Mouse (Mus musculus) lung, adult 2 months (tissue): ENCODE data around the gene Ccdc63. TPM values are rescaled to one million over a fixed set of nuclear protein-coding genes. Genes with fewer than 3 reads are reported as not detected.

Experiments used
- DNase-seq: peaks from one replicate; pipeline ENCODE4 v3.0.0; 2022
- H3K4me1 ChIP-seq: fragments of 200-500 bp; 2 replicates; pipeline ENCODE4 v1.6.1; 2011; ENCODE audit warnings: low read length; ENCODE audit not compliant: control insufficient read depth, insufficient read depth
- H3K4me3 ChIP-seq: fragments of 200-500 bp; replicated peaks from 2 replicates; pipeline ENCODE3; 2011; ENCODE audit warnings: low read depth, mild to moderate bottlenecking, control low read depth, low read length; ENCODE audit errors: extremely low read depth
- CTCF ChIP-seq: fragments of 200-500 bp; IDR thresholded peaks from 2 replicates; pipeline ENCODE4 v1.5.1; 2011; ENCODE audit warnings: mild to moderate bottlenecking, low read length, control low read depth; ENCODE audit not compliant: insufficient read depth
- POLR2A ChIP-seq: fragments of 200-500 bp; IDR thresholded peaks from 2 replicates; pipeline ENCODE4 v1.6.1; 2011; ENCODE audit warnings: low read depth, mild to moderate bottlenecking, control low read depth, low read length, borderline replicate concordance; ENCODE audit errors: extremely low read depth
- WGBS: fragments of 180-500 bp; shearing (Covaris S2); methylation state at CpG from one replicate; pipeline ENCODE4 v1.1.7; 2018; 5-methylcytosine and 5-hydroxymethylcytosine counted together
- polyA plus RNA-seq: library from polyadenylated mRNA; depleted of rRNA; stranded (reverse); fragments of >200 nt; gene quantifications from 2 replicates; pipeline ENCODE4 v1.2.3, GENCODE M21; 2012

Gene Ccdc63
- polyA plus RNA-seq, 1 experiment: 0.27 TPM

DNA sequence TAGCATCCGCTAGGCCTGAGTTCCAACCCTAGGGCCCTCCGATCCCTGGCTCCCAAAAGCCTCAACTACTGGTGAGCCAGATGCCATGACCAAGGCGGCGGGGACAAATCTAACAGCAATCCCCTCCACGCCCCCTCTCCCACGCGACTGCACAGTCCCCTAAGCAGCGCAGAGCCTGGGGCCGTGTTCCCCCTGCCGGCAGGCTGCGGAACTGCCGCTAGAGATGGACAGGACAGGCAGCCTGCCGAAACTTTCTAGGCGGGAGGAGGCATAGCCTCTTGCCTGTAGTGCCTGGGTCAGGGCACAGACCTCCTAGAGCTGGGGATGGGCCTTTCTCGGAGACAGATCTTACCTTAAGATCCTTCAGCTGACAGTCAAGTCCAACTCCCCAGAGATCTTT, 49.6 kb downstream of the Ccdc63 start:
- DNase-seq: peak; percentile 27
- H3K4me3 ChIP-seq: no peak overlapping the region

GRCm38 (mm10) chr5:122089664-122090063, 51.0 kb downstream of the Ccdc63 start:
- Histone ChIP-seq H3K4me1 (no peaks in the 10 kb centered on the region), H3K4me3 (no peak overlapping the region)
- TF ChIP-seq POLR2A (no peak), CTCF (no peak)
- 76% methylated on average over 8 of the region's 8 CpGs for WGBS
- no peak for DNase-seq

More for the DNA sequence above, 49.6 kb downstream of the Ccdc63 start:
- 12% methylated on average over 15 of the region's 15 CpGs for WGBS
- no peaks in the 10 kb centered on the region for H3K4me1 ChIP-seq
- TF ChIP-seq POLR2A (no peak), CTCF (peak; percentile 48; the same call in 1 of the 2 replicates)

DNA sequence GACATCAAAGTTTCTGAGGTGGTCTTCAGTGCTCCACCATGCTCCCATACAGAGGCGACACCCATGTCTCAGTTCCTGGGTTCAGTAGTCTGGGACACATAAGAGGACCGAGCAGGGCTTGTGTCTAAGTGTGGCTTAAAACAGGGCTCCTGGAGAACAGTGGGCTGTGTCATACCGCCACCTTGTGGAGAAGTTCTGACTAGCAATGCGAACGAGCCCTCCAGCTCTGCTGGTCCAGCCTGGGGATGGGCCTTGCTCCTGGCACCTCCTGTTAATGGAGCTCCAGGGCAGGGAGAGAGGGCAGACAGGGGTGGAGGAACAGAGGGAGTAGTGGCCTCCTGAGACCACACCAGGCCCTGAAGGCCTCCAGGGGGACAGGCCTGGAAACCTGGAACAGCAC, 51.7 kb downstream of the Ccdc63 start:
- peak; percentile 82 for DNase-seq
- no peak overlapping the region for H3K4me3 ChIP-seq
- no peaks in the 10 kb centered on the region for H3K4me1 ChIP-seq
- TF ChIP-seq CTCF (peak; percentile 97), POLR2A (no peak)
- WGBS: 2% methylated on average over 5 of the region's 5 CpGs

GRCm38 (mm10) chr5:122086121-122086520, 54.5 kb downstream of the Ccdc63 start:
- WGBS: 63% methylated on average over 3 of the region's 3 CpGs
- DNase-seq: no peak
- Histone ChIP-seq H3K4me1 (no peaks in the 10 kb centered on the region), H3K4me3 (no peak overlapping the region)
- TF ChIP-seq POLR2A: no peak
- TF ChIP-seq CTCF: no peak

DNA sequence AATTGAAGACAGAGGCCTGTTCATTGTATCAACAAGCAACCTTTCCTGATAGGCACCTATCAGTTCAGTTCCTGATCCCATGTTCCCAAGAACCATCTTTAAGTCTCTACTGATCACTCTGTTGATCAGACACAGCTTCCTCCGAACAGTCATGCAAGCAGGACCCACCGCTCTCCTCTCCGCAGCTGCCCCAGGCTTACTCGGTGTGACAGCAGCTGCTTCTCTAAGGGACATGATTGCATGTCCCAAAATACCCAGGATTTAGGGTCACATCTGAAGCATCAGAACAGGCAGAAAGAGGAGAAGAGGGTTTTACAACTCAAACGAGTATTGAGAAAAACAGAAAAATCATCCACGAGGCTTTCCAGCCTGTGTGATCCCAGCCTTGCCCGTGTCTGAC, 55.3 kb downstream of the Ccdc63 start:
- H3K4me1 ChIP-seq: no peaks in the 10 kb centered on the region
- WGBS: 69% methylated on average over 7 of the region's 7 CpGs
- no peak for TF ChIP-seq POLR2A
- no peak for TF ChIP-seq CTCF

DNA sequence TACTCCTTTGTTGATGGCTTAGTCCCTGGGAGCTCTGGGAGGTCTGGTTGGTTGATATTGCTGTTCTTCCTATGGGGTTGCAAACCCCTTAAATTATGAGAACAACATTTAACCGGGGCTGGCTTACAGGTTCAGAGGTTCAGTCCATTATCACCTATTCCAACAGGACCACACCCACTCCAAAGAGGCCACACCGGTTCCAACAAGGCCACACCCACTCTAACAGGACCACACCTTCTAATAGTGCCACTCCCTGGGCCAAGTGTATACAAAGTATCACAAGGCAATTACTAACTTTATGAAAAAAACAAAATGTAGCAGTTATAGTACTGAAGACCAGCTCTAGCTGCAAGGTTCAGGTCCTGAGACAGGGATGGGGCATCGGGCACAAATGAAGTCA, 56.2 kb downstream of the Ccdc63 start:
- no peaks in the 10 kb centered on the region for H3K4me1 ChIP-seq
- DNase-seq: no peak
- 53% methylated on average over 3 of the region's 3 CpGs for WGBS

More for the DNA sequence above, 55.3 kb downstream of the Ccdc63 start:
- no peak for DNase-seq
- no peak overlapping the region for H3K4me3 ChIP-seq

GRCm38 (mm10) chr5:122083282-122083681, 57.3 kb downstream of the Ccdc63 start:
- TF ChIP-seq CTCF (no peak), POLR2A (no peak)
- 90% methylated on average over 2 of the region's 2 CpGs for WGBS
- no peak for DNase-seq

More for the DNA sequence above, 56.2 kb downstream of the Ccdc63 start:
- H3K4me3 ChIP-seq: no peak overlapping the region
- TF ChIP-seq CTCF: no peak
- no peak for TF ChIP-seq POLR2A

GRCm38 (mm10) chr5:122081471-122081870, 59.2 kb downstream of the Ccdc63 start:
- 83% methylated on average over 13 of the region's 13 CpGs for WGBS
- TF ChIP-seq CTCF (no peak), POLR2A (no peak)
- H3K4me1 ChIP-seq: no peaks in the 10 kb centered on the region
- no peak for DNase-seq
- H3K4me3 ChIP-seq: no peak overlapping the region

More at GRCm38 (mm10) chr5:122083282-122083681, 57.3 kb downstream of the Ccdc63 start:
- H3K4me1 ChIP-seq: no peaks in the 10 kb centered on the region
- H3K4me3 ChIP-seq: no peak overlapping the region

GRCm38 (mm10) chr5:122080930-122081329, 59.7 kb downstream of the Ccdc63 start:
- Histone ChIP-seq H3K4me1 (no peaks in the 10 kb centered on the region), H3K4me3 (no peak overlapping the region)
- WGBS: 53% methylated on average over 11 of the region's 11 CpGs
- TF ChIP-seq CTCF: no peak
- no peak for TF ChIP-seq POLR2A
- DNase-seq: no peak

- H3K4me3 ChIP-seq: no peak overlapping the region
- DNase-seq: no peak
- no peaks in the 10 kb centered on the region for H3K4me1 ChIP-seq
- TF ChIP-seq POLR2A (no peak), CTCF (peak; percentile 43)
- WGBS: 84% methylated on average over 7 of the region's 7 CpGs
These were observed 60.8 kb downstream of the Ccdc63 start for GRCm38 (mm10) chr5:122079796-122080195.
